Mouse (Mus musculus): ENCODE measurements around the gene Gfer. TPM values are rescaled to one million over a fixed set of nuclear protein-coding genes. Genes with fewer than 3 reads are reported as not detected.
A peak's percentile ranks its signal among the peaks of the same experiment; 100 is the strongest.
"Not testable (repeated sequence)": the region's sequence is repeated elsewhere in the genome, so short reads cannot be mapped to it uniquely, and the experiment has no call there.

The Gfer gene
- polyA plus RNA-seq, 1 experiment from 2014 or later: 50.2 TPM

DNA sequence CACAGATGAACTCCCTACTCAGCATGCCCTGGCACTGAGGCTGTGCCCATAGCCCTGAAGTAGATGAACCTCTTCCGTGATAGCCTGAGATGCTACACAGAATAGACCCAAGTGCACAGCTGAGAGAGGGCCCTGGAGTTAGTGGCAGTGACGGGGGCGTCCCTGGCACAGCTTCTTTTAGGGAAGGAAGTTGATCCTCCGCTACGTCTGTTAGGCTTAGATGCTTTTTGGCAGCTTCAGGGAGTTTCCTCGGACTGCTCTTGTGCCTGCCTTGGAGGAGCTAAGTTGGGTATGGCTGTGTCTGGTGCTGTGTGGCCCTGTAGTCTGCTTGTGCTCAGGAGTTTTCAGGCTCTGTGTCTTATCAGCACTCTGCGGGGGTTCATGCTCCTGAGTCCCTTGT is 21.7 kb downstream of the Gfer start:
- Histone ChIP-seq H3K9ac (0 out of 2 replicates have a peak overlapping the region, but pooled peaks have one; percentile 2), H3K4me2 (no peak overlapping the region), H3K27me3 (no peaks in the 10 kb centered on the region), H3K36me3 (replicated peaks) (peaks cover 29% of the 10 kb centered on the region), H3K27ac (no peak overlapping the region), H3K9me3 (no peaks in the 10 kb centered on the region), H3K4me3 (replicated peaks) (no peak overlapping the region), H3K4me1 (peaks cover 33% of the 10 kb centered on the region)
- 93% methylated on average over 7 of the region's 7 CpGs for WGBS
- no peak for ATAC-seq (ENCODE audit: low FRiP score)

DNA sequence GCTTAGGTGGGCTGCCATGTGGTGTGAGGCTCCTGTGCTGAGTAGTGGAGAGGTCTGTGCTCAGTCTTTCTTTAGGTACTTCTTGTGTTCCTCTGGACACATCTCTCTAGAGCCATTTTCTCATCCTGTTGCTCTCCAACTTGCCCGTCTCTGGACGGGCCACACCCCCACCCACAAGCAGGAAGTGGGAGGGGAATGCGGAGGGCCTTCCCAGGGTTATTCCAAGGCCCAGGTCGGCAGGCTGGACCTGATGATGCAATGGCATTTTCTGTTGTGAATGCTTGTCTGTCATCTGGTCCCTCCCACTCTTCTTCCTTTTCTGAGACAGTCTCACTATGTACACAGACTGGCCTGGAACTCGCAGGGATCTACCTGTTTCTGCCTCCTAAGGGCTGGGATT is 23.8 kb downstream of the Gfer start:
- ATAC-seq (ENCODE audit: low FRiP score): no peak
- 36% methylated on average over 5 of the region's 5 CpGs for WGBS
- H3K4me3 ChIP-seq (replicated peaks): no peak overlapping the region

GRCm38 (mm10) chr17:24671346-24671745 is 24.6 kb downstream of the Gfer start:
- Histone ChIP-seq H3K27me3 (no peaks in the 10 kb centered on the region), H3K4me1 (peaks cover 38% of the 10 kb centered on the region), H3K4me3 (replicated peaks) (0 out of 2 replicates have a peak overlapping the region, but pooled peaks have one; percentile 99), H3K36me3 (replicated peaks) (no peaks in the 10 kb centered on the region; the same call in 1 of the 2 replicates), H3K9ac (peak overlapping the region; percentile 99), H3K9me3 (no peaks in the 10 kb centered on the region), H3K4me2 (peak overlapping the region; percentile 86), H3K27ac (no peak overlapping the region)
- no peak for ATAC-seq (ENCODE audit: low FRiP score)
- 78% methylated on average over 5 of the region's 5 CpGs for WGBS

More for the DNA sequence above, 23.8 kb downstream of the Gfer start:
- peaks cover 38% of the 10 kb centered on the region for H3K4me1 ChIP-seq
- H3K9me3 ChIP-seq: no peaks in the 10 kb centered on the region
- 0 out of 2 replicates have a peak overlapping the region, but pooled peaks have one; percentile 13 for H3K9ac ChIP-seq
- H3K27me3 ChIP-seq: no peaks in the 10 kb centered on the region
- no peak overlapping the region for H3K4me2 ChIP-seq
- no peak overlapping the region for H3K27ac ChIP-seq
- peaks cover 7% of the 10 kb centered on the region for H3K36me3 ChIP-seq (replicated peaks)

DNA sequence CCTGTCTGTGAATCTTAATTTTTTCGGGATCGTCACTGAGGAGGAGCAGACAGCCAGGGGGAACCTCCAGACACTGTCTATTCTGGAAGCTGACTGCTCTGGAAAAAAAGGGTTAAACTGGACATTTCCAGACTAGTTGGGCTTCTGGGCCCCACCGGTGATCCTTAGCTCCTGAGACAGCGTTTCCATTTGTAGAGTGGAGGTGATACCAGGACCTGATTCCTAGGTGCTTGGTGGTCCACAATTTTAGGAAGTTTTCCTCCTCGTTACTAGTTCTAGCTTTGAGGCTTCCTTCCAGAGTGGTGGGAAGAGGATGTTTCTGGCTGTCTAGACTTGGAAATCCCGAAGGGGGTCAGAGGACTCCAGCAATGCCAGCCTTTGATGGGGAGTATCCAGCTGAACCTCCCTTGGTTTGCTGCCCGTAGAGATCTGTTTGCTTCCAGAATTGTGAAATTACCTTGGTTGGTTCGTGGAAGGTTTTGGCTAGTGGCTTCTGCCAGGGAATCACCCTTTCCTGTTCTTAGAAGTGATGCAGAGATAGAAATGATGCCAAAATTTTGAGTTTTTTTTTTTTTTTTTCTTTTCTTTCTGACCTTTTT is 25.6 kb downstream of the Gfer start:
- Histone ChIP-seq H3K4me2 (peak overlapping the region; percentile 86), H3K27me3 (peaks cover 4% of the 10 kb centered on the region; the same call in 1 of the 2 replicates), H3K4me3 (replicated peaks) (peak overlapping the region; percentile 99), H3K4me1 (peaks cover 38% of the 10 kb centered on the region), H3K36me3 (replicated peaks) (no peaks in the 10 kb centered on the region; the same call in 1 of the 2 replicates), H3K27ac (peak overlapping the region; percentile 85; the same call in 1 of the 2 replicates), H3K9me3 (no peaks in the 10 kb centered on the region), H3K9ac (peak overlapping the region; percentile 99)
- ATAC-seq (ENCODE audit: low FRiP score): no peak
- 15% methylated on average over 8 of the region's 8 CpGs for WGBS

DNA sequence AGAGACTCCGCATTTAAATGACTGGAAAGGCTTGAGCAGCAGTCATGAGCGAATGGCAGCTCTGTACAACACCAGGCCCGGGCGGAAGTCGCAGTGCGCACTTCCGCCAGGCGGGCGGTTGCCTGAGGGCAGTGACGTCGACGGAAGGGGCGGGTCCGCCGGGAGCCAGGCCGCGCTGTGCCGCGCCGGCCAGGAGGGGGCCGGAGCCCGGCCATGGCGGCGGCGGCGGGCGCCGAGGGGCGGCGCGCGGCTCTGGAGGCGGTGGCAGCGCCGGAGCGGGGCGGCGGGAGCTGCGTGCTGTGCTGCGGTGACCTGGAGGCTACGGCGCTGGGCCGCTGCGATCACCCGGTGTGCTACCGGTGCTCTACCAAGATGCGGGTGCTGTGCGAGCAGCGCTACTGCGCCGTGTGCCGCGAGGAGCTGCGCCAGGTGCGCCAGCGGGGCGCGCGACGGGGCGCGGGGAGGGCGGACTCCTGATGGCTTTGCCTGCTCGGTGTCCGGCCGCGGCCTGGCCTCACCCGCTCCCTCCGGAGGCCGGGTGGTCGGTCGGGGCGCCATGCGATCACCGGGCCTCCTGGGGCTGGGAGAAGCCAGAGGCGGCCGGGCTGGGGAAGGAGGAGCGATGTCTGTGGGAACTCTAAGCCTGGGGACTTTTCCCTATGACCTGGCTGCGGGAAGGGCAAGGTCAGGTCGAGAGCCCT is 26.3 kb downstream of the Gfer start, which contains the start of gene Zfp598:
Zfp598 (plus strand) TSS at position 143 of the 701 bp plus-strand sequence.
- Histone ChIP-seq H3K4me3 (replicated peaks) (peak within 1 kb of the TSS; percentile 99), H3K27me3 (peaks cover 4% of the 10 kb centered on the region; the same call in 1 of the 2 replicates), H3K9me3 (no peaks in the 10 kb centered on the region), H3K9ac (peak within 1 kb of the TSS; percentile 99), H3K4me1 (peaks cover 38% of the 10 kb centered on the region), H3K36me3 (replicated peaks) (no peaks in the 10 kb centered on the region; the same call in 1 of the 2 replicates), H3K4me2 (peak within 1 kb of the TSS; percentile 86), H3K27ac (peak within 1 kb of the TSS; percentile 85)
- WGBS: under 1% methylated on average over 71 of the region's 80 CpGs
- peak; percentile 99 for ATAC-seq (ENCODE audit: low FRiP score)

DNA sequence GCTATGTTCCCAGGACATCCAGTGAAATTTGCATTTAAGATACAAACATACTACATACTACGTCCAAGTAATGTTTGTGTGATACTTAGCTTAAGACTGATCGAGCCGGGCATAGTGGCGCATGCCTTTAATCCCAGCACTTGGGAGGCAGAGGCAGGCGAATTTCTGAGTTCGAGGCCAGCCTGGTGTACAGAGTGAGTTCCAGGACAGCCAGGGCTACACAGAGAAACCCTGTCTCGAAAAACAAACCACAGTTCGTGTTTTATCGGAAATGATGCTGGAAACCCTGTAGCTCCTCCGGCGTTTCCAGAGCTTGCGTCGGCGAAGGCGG is 26.8 kb downstream of the Gfer start:
- not testable (repeated sequence) for ATAC-seq (ENCODE audit: low FRiP score); H3K9me3 ChIP-seq; H3K27me3 ChIP-seq; H3K36me3 ChIP-seq (replicated peaks)
- H3K27ac ChIP-seq: peak overlapping the region; percentile 85
- H3K9ac ChIP-seq: peak overlapping the region; percentile 99; the same call in 1 of the 2 replicates
- peaks cover 38% of the 10 kb centered on the region for H3K4me1 ChIP-seq
- WGBS: 10% methylated on average over 15 of the region's 15 CpGs
- H3K4me2 ChIP-seq: peak overlapping the region; percentile 86
- H3K4me3 ChIP-seq (replicated peaks): peak overlapping the region; percentile 99

DNA sequence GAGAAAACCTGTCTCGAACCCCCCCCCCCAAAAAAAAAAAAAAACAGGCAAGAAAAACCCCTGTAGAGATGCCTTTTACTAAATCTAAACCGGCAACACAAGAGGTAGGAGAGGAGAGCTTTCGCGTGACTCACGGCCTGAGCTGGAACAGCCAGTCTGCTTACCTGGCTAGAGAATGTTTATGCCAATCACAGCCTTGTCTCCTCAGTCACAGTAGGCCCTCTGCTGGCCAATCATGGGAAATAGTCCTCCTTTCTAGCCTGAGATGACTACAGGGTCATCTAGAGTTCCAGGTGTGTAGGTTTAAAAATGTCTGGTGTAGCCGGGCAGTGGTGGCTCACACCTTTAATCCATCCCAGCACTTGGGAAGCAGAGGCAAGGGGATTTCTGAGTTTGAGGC is 28.5 kb downstream of the Gfer start:
- H3K9ac ChIP-seq: no peak overlapping the region
- H3K9me3 ChIP-seq: no peaks in the 10 kb centered on the region
- H3K4me2 ChIP-seq: no peak overlapping the region
- no peak overlapping the region for H3K27ac ChIP-seq
- no peaks in the 10 kb centered on the region for H3K36me3 ChIP-seq (replicated peaks)
- H3K27me3 ChIP-seq: peaks cover 7% of the 10 kb centered on the region; the same call in 1 of the 2 replicates
- no peak for ATAC-seq (ENCODE audit: low FRiP score)
- WGBS: 35% methylated on average over 6 of the region's 6 CpGs
- H3K4me3 ChIP-seq (replicated peaks): no peak overlapping the region
- H3K4me1 ChIP-seq: peaks cover 31% of the 10 kb centered on the region

DNA sequence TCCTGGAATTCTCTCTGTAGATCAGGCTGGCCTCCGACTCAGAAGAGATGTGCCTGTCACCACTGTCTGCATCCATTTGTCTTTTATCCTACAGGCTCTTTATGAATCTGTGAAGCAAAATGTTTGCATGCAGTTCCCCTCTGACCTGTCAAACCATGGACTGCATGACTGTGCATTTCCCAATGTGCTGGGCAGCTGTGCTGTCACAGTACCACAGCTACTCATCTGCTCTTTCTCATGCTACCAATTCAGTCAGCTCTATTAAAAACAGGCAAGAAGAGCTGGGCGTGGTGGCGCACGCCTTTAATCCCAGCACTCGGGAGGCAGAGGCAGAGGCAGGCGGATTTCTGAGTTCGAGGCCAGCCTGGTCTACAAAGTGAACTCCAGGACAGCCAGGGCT is 28.9 kb downstream of the Gfer start:
- 72% methylated on average over 7 of the region's 7 CpGs for WGBS

GRCm38 (mm10) chr17:24658017-24658758 is 37.8 kb downstream of the Gfer start, which contains the start of gene Npw:
Gene Npw, minus strand, starts transcription at chr17:24658457.
- Histone ChIP-seq H3K27me3 (peaks cover 64% of the 10 kb centered on the region), H3K27ac (no peak within 1 kb of the TSS), H3K4me1 (peaks cover 11% of the 10 kb centered on the region), H3K36me3 (replicated peaks) (no peaks in the 10 kb centered on the region), H3K4me2 (peak within 1 kb of the TSS; percentile 70), H3K4me3 (replicated peaks) (peak within 1 kb of the TSS; percentile 39), H3K9me3 (no peaks in the 10 kb centered on the region), H3K9ac (peak within 1 kb of the TSS; percentile 57)
- 0 out of 2 replicates have a peak, but pooled peaks have one; percentile 27 for ATAC-seq (ENCODE audit: low FRiP score)
- 1% methylated on average over 47 of the region's 47 CpGs for WGBS

More for the DNA sequence above, 28.9 kb downstream of the Gfer start:
- H3K9ac ChIP-seq; H3K27me3 ChIP-seq; H3K27ac ChIP-seq; H3K9me3 ChIP-seq; H3K36me3 ChIP-seq (replicated peaks); H3K4me3 ChIP-seq (replicated peaks); H3K4me2 ChIP-seq; ATAC-seq (ENCODE audit: low FRiP score): not testable (repeated sequence)
- H3K4me1 ChIP-seq: peaks cover 27% of the 10 kb centered on the region

DNA sequence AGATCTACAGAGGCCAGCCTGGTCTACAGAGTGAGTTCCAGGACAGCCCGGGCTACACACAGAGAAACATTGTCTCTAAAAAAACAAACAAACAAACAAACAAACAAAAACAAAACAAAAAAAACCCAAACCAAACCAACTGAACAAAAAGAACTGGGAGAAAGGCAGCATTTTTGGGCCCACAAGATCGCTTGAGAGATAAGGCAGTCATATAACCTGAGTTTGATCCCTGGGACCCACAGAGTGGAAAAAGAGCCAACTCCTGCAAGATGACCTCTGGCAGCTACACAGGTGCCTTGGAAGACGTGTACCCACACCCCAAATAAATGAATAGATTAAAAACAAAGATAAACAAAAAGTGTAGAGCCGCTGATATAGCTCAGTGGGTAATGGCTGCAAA is 41.0 kb downstream of the Gfer start:
- peaks cover 15% of the 10 kb centered on the region for H3K4me1 ChIP-seq
- no peaks in the 10 kb centered on the region for H3K36me3 ChIP-seq (replicated peaks)
- no peak overlapping the region for H3K27ac ChIP-seq
- WGBS: 80% methylated on average over 4 of the region's 4 CpGs
- ATAC-seq (ENCODE audit: low FRiP score): no peak
- H3K9ac ChIP-seq: no peak overlapping the region
- no peak overlapping the region for H3K4me2 ChIP-seq
- H3K4me3 ChIP-seq (replicated peaks): no peak overlapping the region
- H3K9me3 ChIP-seq: no peaks in the 10 kb centered on the region
- peaks cover 83% of the 10 kb centered on the region for H3K27me3 ChIP-seq

DNA sequence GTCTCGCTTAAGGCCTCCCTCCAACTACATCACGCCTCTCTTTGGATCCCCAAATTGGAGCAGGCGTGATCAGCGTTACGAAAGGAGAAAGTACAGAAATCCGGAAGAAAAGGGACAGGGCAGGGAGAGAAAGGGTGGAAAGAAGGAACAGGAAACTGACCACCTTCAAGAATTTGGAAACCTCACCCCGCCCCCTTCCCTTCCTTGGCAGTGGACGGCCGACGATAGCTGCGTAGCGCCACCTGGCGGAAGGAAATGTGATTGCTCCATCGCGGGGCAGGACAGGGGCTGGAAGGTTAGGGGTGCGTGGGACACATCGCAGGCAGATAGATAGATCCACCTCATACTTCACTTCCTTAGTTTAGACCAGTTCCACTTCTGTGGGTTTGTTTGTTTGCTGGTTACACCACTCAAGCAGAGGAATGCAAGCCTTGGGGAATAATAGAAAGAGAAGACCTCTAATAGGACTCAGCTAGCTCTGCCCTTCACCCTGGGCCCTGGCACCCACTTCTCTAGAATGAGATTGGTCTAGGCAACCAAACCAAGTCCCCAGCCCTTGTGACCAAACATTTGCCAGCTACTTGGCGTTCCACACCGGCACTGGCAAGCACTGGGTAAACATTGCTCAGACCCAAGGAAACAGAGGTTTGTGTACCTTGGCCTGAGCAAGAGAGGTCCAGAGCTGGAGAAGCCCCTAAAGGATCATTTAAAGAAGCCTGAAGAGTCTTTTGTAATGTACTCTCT is 41.8 kb downstream of the Gfer start:
- Histone ChIP-seq H3K4me3 (replicated peaks) (peak overlapping the region; percentile 3), H3K4me2 (peak overlapping the region; percentile 48), H3K9me3 (no peaks in the 10 kb centered on the region), H3K9ac (no peak overlapping the region), H3K27me3 (peaks cover 83% of the 10 kb centered on the region), H3K36me3 (replicated peaks) (no peaks in the 10 kb centered on the region), H3K4me1 (peaks cover 21% of the 10 kb centered on the region), H3K27ac (no peak overlapping the region)
- 6% methylated on average over 14 of the region's 19 CpGs for WGBS
- ATAC-seq (ENCODE audit: low FRiP score): peak; percentile 65; the same call in 1 of the 2 replicates
